Mouse (Mus musculus) spleen, adult 12 weeks (tissue): ENCODE results near the gene Olfr223.
"Not testable (repeated sequence)": the region's sequence is repeated elsewhere in the genome, so short reads cannot be mapped to it uniquely, and the experiment has no call there.

Experiments used
- DNase-seq: peaks from one replicate; pipeline ENCODE4 v3.0.0; 2022; ENCODE audit warnings: low spot score

Gene Olfr223

GRCm38 (mm10) chr11:59593189-59593588 is at the start of gene Olfr223:
Gene Olfr223 (minus strand): TSS chr11:59593289.
- no peak for DNase-seq

GRCm38 (mm10) chr11:59642420-59642819 is 49.3 kb upstream of the Olfr223 start:
- DNase-seq: no peak

- no peak for DNase-seq
Observed at GRCm38 (mm10) chr11:59641227-59641626, 48.1 kb upstream of the Olfr223 start.

- no peak for DNase-seq
Observed at GRCm38 (mm10) chr11:59639957-59640643, 47.0 kb upstream of the Olfr223 start.

- no peak for DNase-seq
Observed at GRCm38 (mm10) chr11:59636695-59637414, 43.8 kb upstream of the Olfr223 start.

GRCm38 (mm10) chr11:59635821-59636694 is 43.0 kb upstream of the Olfr223 start:
- no peak for DNase-seq

GRCm38 (mm10) chr11:59635251-59635795 is 42.2 kb upstream of the Olfr223 start:
- no peak for DNase-seq

- DNase-seq: no peak
Observed at GRCm38 (mm10) chr11:59634001-59634660, 41.0 kb upstream of the Olfr223 start.

GRCm38 (mm10) chr11:59633037-59633436 is 39.9 kb upstream of the Olfr223 start:
- DNase-seq: peak; percentile 37

GRCm38 (mm10) chr11:59631980-59632379 is 38.9 kb upstream of the Olfr223 start:
- DNase-seq: no peak

- DNase-seq: no peak
Observed at GRCm38 (mm10) chr11:59629871-59630270, 36.8 kb upstream of the Olfr223 start.

- DNase-seq: no peak
Observed at GRCm38 (mm10) chr11:59628177-59628576, 35.1 kb upstream of the Olfr223 start.

- no peak for DNase-seq
Observed at GRCm38 (mm10) chr11:59626192-59626591, 33.1 kb upstream of the Olfr223 start.

GRCm38 (mm10) chr11:59624017-59624630 is 31.0 kb upstream of the Olfr223 start:
- peak; percentile 9 for DNase-seq

- no peak for DNase-seq
Observed at GRCm38 (mm10) chr11:59622214-59622613, 29.1 kb upstream of the Olfr223 start.

GRCm38 (mm10) chr11:59616986-59617385 is 23.9 kb upstream of the Olfr223 start:
- not testable (repeated sequence) for DNase-seq

- DNase-seq: no peak
Observed at GRCm38 (mm10) chr11:59614120-59614519, 21.0 kb upstream of the Olfr223 start.

GRCm38 (mm10) chr11:59611646-59612045 is 18.6 kb upstream of the Olfr223 start:
- no peak for DNase-seq

GRCm38 (mm10) chr11:59602287-59602686 is 9.2 kb upstream of the Olfr223 start:
- DNase-seq: no peak

GRCm38 (mm10) chr11:59600872-59601271 is 7.8 kb upstream of the Olfr223 start:
- DNase-seq: no peak

- DNase-seq: no peak
Observed at GRCm38 (mm10) chr11:59599211-59599610, 6.1 kb upstream of the Olfr223 start.
